Mouse (Mus musculus) leukemia stem cell, adult 10-12 weeks (primary cell): ENCODE results near the gene Dusp23. TPM values are rescaled to one million over a fixed set of nuclear protein-coding genes. Genes with fewer than 3 reads are reported as not detected.

Experiments
- polyA plus RNA-seq: library from polyadenylated mRNA; stranded (reverse); fragments of >175 nt; gene quantifications from 2 replicates; pipeline ENCODE4 v1.2.3, GENCODE M21; 2012; ENCODE audit warnings: low replicate concordance

Dusp23 gene
- polyA plus RNA-seq = 0.99 and 2.1 TPM in 2 replicates

GRCm38 (mm10) chr1:172632451-172633326, at the start of gene Dusp23:
Gene Dusp23, minus strand, starts transcription at chr1:172632962.

GRCm38 (mm10) chr1:172602326-172602725, 30.4 kb downstream of the Dusp23 start, which contains the start of gene Fcrl6:
Gene Fcrl6, minus strand, starts transcription at chr1:172602551.

GRCm38 (mm10) chr1:172590385-172590784, 42.4 kb downstream of the Dusp23 start, which contains the start of gene Slamf8:
Gene Slamf8, minus strand, starts transcription at chr1:172590568.

Other genes with a start within 250 kb of the Dusp23 start
- gene Slamf9, start 157.6 kb downstream of the Dusp23 start, polyA plus RNA-seq = 0.36 TPM in 1 of 2 replicates, not detected in the other
- gene Igsf9, start 151.2 kb downstream of the Dusp23 start, polyA plus RNA-seq = 1.7 and 2.2 TPM in 2 replicates
- gene Tagln2, start 132.9 kb downstream of the Dusp23 start, polyA plus RNA-seq = 55.1 and 658 TPM in 2 replicates
- 0.28 TPM in 1 of 2 replicates, not detected in the other for gene Cfap45, start 112.2 kb downstream of the Dusp23 start, polyA plus RNA-seq
- gene Vsig8, start 77.0 kb downstream of the Dusp23 start, polyA plus RNA-seq = not detected in 2 replicates
- 0.55 and 0.61 TPM in 2 replicates for gene Slamf8, start 42.4 kb downstream of the Dusp23 start, polyA plus RNA-seq
- gene Fcrl6, start 30.4 kb downstream of the Dusp23 start, polyA plus RNA-seq = not detected in 2 replicates
- gene Crp, start 65.1 kb upstream of the Dusp23 start, polyA plus RNA-seq = not detected in 2 replicates